Comparison of ENCODE assay signal across 8 mouse cellular contexts in genomic region chr14:31132031-31132430, GRCm38 (mm10). TPM values are rescaled to one million over a fixed set of nuclear protein-coding genes. Genes with fewer than 3 reads are reported as not detected.
DNase-seq lines count a peak whose midpoint lies in the region; ATAC-seq and TF ChIP-seq lines count a peak whose summit lies in the region.

No protein-coding gene starts in this region.

- H3K9ac ChIP-seq in hindbrain, embryonic 13.5 days: peak overlapping the region; percentile 92
- peak overlapping the region; percentile 82 for H3K9ac ChIP-seq in liver, postnatal 0 days (replicated peaks)
- peak overlapping the region; percentile 96 for H3K9ac ChIP-seq in neural tube, embryonic 12.5 days

- peaks cover 26% of the 10 kb centered on the region for H3K36me3 ChIP-seq in hindbrain, embryonic 13.5 days
- H3K36me3 ChIP-seq in liver, postnatal 0 days (replicated peaks; ENCODE audit: insufficient read depth, low read length): peaks cover 18% of the 10 kb centered on the region
- H3K36me3 ChIP-seq in neural tube, embryonic 12.5 days: peaks cover 28% of the 10 kb centered on the region

- peak; percentile 39 to 63 for DNase-seq in adrenal gland, adult (ENCODE audit: inconsistent age in 2 of 2, low spot score in 1 of 2)
- DNase-seq in adrenal gland, postnatal 36 days: no peak
- peak; percentile 45 for DNase-seq in c-Kit-positive CD71-positive TER-119-positive erythroid progenitor cells, embryonic 14.5 days (ENCODE audit: low spot score)
- DNase-seq in liver, postnatal 0 days: peak; percentile 59
- DNase-seq in left cerebral cortex, postnatal 4 days: no peak
- DNase-seq in left cerebral cortex, adult 2 months (ENCODE audit: extremely low spot score in 1 of 2, low spot score in 2 of 2): no peak

- H3K4me3 ChIP-seq in hindbrain, embryonic 13.5 days: peak overlapping the region; percentile 87
- peak overlapping the region; percentile 64 for H3K4me3 ChIP-seq in liver, postnatal 0 days (ENCODE audit: low read depth, low read length)
- peak overlapping the region; percentile 93 for H3K4me3 ChIP-seq in neural tube, embryonic 12.5 days
- H3K4me3 ChIP-seq in left cerebral cortex, adult 2 months: no peak overlapping the region

- TF ChIP-seq EP300 in liver, postnatal 0 days (IDR thresholded peaks at IDR 0.05; ENCODE audit: low read depth): no peak

- H3K4me2 ChIP-seq in hindbrain, embryonic 13.5 days: peak overlapping the region; percentile 75
- peak overlapping the region; percentile 87 for H3K4me2 ChIP-seq in liver, postnatal 0 days (ENCODE audit: low read depth, low read length)
- peak overlapping the region; percentile 85 for H3K4me2 ChIP-seq in neural tube, embryonic 12.5 days (replicated peaks)

- peak overlapping the region; percentile 90; the same call in 1 of the 2 replicates for H3K27ac ChIP-seq in hindbrain, embryonic 13.5 days
- peak overlapping the region; percentile 85 for H3K27ac ChIP-seq in liver, postnatal 0 days (ENCODE audit: low read depth)
- no peak overlapping the region for H3K27ac ChIP-seq in neural tube, embryonic 12.5 days
- H3K27ac ChIP-seq in left cerebral cortex, adult 2 months: no peak overlapping the region

- ATAC-seq in hindbrain, embryonic 13.5 days (ENCODE audit: low FRiP score): no peak
- no peak for ATAC-seq in liver, postnatal 0 days
- ATAC-seq in neural tube, embryonic 12.5 days (ENCODE audit: low FRiP score, low read depth): no peak

- no peaks in the 10 kb centered on the region for H3K27me3 ChIP-seq in hindbrain, embryonic 13.5 days
- H3K27me3 ChIP-seq in liver, postnatal 0 days (ENCODE audit: insufficient read depth, low read length): no peaks in the 10 kb centered on the region
- H3K27me3 ChIP-seq in neural tube, embryonic 12.5 days (replicated peaks): no peaks in the 10 kb centered on the region

- TF ChIP-seq CTCF in liver, postnatal 0 days (IDR thresholded peaks at IDR 0.05; ENCODE audit: low read depth): no peak
- TF ChIP-seq CTCF in left cerebral cortex, adult 2 months (IDR thresholded peaks at IDR 0.05): no peak

- 9% methylated on average over 6 of the region's 6 CpGs for WGBS in hindbrain, embryonic 13.5 days
- WGBS in liver, postnatal 0 days (ENCODE audit: insufficient replicate concordance): 14% methylated on average over 6 of the region's 6 CpGs
- 12% methylated on average over 6 of the region's 6 CpGs for WGBS in neural tube, embryonic 12.5 days

- intact Hi-C loops in left cerebral cortex, postnatal 4 days (cut with DNase I): no loop called here
- intact Hi-C loops in left cerebral cortex, adult 2 months (cut with DNase I): loop anchor here (5.0 kb wide), 1 partner anchor 65 kb away; no protein-coding TSS in a partner anchor

- H3K9me3 ChIP-seq in hindbrain, embryonic 13.5 days: no peaks in the 10 kb centered on the region
- H3K9me3 ChIP-seq in liver, postnatal 0 days (ENCODE audit: low read length): no peaks in the 10 kb centered on the region
- H3K9me3 ChIP-seq in neural tube, embryonic 12.5 days: no peaks in the 10 kb centered on the region

- H3K4me1 ChIP-seq in hindbrain, embryonic 13.5 days (replicated peaks): peaks cover 55% of the 10 kb centered on the region
- peaks cover 44% of the 10 kb centered on the region for H3K4me1 ChIP-seq in liver, postnatal 0 days (ENCODE audit: insufficient read depth)
- peaks cover 41% of the 10 kb centered on the region for H3K4me1 ChIP-seq in neural tube, embryonic 12.5 days

RNA-seq across cellular contexts. Expression of gene Nt5dc2, which starts 1.2 kb away (rescaled TPM):
- 10 to 100 TPM; 24.0 to 29.3 TPM for total RNA-seq in adrenal gland, postnatal 36 days (2021)
- polyA plus RNA-seq in hindbrain, embryonic 13.5 days (2015; fragmentation: Nextera tagmentation; extraction: Ambion mirVana): 273 and 282 TPM in 2 replicates
- polyA plus RNA-seq in liver, postnatal 0 days (2015; fragmentation: Nextera tagmentation; extraction: Ambion mirVana): 45.3 and 48.5 TPM in 2 replicates
- 437 and 462 TPM in 2 replicates for polyA plus RNA-seq in neural tube, embryonic 12.5 days (2016; fragmentation: Nextera tagmentation; extraction: Ambion mirVana)
- 10 to 100 TPM; 16.9 to 19.4 TPM for total RNA-seq in left cerebral cortex, postnatal 4 days (2021)
- total RNA-seq in left cerebral cortex, adult 2 months (2021): 1 to 10 TPM; 2.5 to 2.8 TPM

RNA-seq across cellular contexts. Expression of gene Smim4, which starts 3.3 kb away (rescaled TPM):
- 10 to 100 TPM; 50.5 to 85.0 TPM for total RNA-seq in adrenal gland, postnatal 36 days (2021)
- 83.1 and 83.2 TPM in 2 replicates for polyA plus RNA-seq in hindbrain, embryonic 13.5 days (2015; fragmentation: Nextera tagmentation; extraction: Ambion mirVana)
- 76.1 and 79.2 TPM in 2 replicates for polyA plus RNA-seq in liver, postnatal 0 days (2015; fragmentation: Nextera tagmentation; extraction: Ambion mirVana)
- 79.5 and 80.5 TPM in 2 replicates for polyA plus RNA-seq in neural tube, embryonic 12.5 days (2016; fragmentation: Nextera tagmentation; extraction: Ambion mirVana)
- 10 to 100 TPM; 24.8 to 25.7 TPM for total RNA-seq in left cerebral cortex, postnatal 4 days (2021)
- total RNA-seq in left cerebral cortex, adult 2 months (2021): 10 to 100 TPM; 21.9 to 23.5 TPM

RNA-seq across cellular contexts. Expression of gene Stab1, which starts 36.4 kb away (rescaled TPM):
- 10 to 100 TPM; 61.7 to 88.5 TPM for total RNA-seq in adrenal gland, postnatal 36 days (2021)
- 24.8 and 25.2 TPM in 2 replicates for polyA plus RNA-seq in hindbrain, embryonic 13.5 days (2015; fragmentation: Nextera tagmentation; extraction: Ambion mirVana)
- 34.7 and 42.5 TPM in 2 replicates for polyA plus RNA-seq in liver, postnatal 0 days (2015; fragmentation: Nextera tagmentation; extraction: Ambion mirVana)
- polyA plus RNA-seq in neural tube, embryonic 12.5 days (2016; fragmentation: Nextera tagmentation; extraction: Ambion mirVana): 26.0 and 27.3 TPM in 2 replicates
- total RNA-seq in left cerebral cortex, postnatal 4 days (2021): 10 to 100 TPM; 23.9 to 30.5 TPM
- 10 to 100 TPM; 21.2 to 29.4 TPM for total RNA-seq in left cerebral cortex, adult 2 months (2021)

Comparison
In these comparisons a context has a peak if more than half of its experiments do, and no peak if none do; other contexts are left out.
1. DNase-seq: peak in adrenal gland, adult (2 of 2), c-Kit-positive CD71-positive TER-119-positive erythroid progenitor cells, embryonic 14.5 days (single experiment) and liver, postnatal 0 days (single experiment); none in adrenal gland, postnatal 36 days (0 of 2), left cerebral cortex, postnatal 4 days (single experiment) and left cerebral cortex, adult 2 months (0 of 2).
2. RNA of gene Nt5dc2, which starts 1.2 kb away (total RNA-seq): 24.0 to 29.3 TPM in adrenal gland, postnatal 36 days and 16.9 to 19.4 TPM in left cerebral cortex, postnatal 4 days; 2.5 to 2.8 TPM in left cerebral cortex, adult 2 months; every median in the first group is over 4 times any median in the second.
3. H3K27ac ChIP-seq: peak in hindbrain, embryonic 13.5 days (single experiment) and liver, postnatal 0 days (single experiment); none in neural tube, embryonic 12.5 days (single experiment) and left cerebral cortex, adult 2 months (single experiment).
4. Peak in every context shown above with its lines, with median percentiles within 50 percentile points of each other: H3K4me2 ChIP-seq and H3K9ac ChIP-seq.